Mouse (Mus musculus): Measurements from ENCODE around the gene Patz1. TPM values are rescaled to one million over a fixed set of nuclear protein-coding genes. Genes with fewer than 3 reads are reported as not detected.

The Patz1 gene
- polyA plus RNA-seq (2014; fragmentation: Nextera tagmentation; extraction: Ambion mirVana): 61.7 and 62.0 TPM in 2 replicates

DNA sequence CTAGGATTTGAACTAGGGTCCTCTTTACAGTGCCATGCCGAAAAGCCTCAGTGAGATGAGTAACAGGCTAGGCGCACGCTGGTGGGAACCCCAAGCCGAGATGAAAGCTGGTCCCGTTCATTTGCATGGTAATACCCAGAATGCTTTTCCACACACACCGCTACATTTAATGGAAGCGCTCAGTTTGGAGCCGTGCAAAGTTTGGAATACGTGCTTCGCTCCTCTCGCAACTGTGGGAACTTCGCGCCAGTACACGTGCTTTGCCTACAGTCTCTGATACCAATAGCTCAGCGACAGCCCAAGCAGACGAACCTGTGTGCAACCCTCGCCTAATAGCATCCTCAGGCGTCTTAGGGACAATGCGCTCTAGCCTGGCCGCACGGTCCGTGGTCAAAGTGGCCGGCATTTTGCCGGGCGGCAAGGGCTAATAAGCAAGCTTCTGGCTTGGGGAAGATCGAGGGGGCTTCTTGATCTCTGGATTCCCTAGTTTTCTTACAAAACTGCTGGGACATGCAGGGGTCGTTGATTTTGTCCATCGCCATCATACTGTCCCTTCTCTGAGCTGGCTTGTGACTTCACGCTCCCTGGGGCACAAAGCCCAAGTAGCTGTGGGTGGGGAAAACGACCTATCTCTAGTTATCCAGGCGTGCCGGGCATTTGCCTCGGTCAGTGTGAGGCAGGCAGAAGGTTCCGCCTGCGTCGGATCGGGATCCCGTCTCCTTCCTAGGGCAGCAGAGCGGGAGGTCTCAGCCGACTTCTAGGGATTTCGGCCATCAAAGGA, at the start of gene Patz1:
TSS of gene Patz1 (plus strand) at position 354 of the 781 bp plus-strand sequence.
- Histone ChIP-seq H3K36me3 (ENCODE audit: control insufficient read depth, insufficient read depth, low read length) (peaks cover 7% of the 10 kb centered on the region), H3K9ac (ENCODE audit: low read length) (peak within 1 kb of the TSS; percentile 97), H3K27me3 (replicated peaks; ENCODE audit: control insufficient read depth, insufficient read depth, low read length) (no peaks in the 10 kb centered on the region), H3K27ac (ENCODE audit: low read depth, low read length) (peak within 1 kb of the TSS; percentile 100), H3K4me1 (ENCODE audit: control insufficient read depth, insufficient read depth, low read length) (peaks cover 17% of the 10 kb centered on the region), H3K4me3 (ENCODE audit: low read depth, low read length) (peak within 1 kb of the TSS; percentile 85), H3K4me2 (ENCODE audit: low read length) (peak within 1 kb of the TSS; percentile 99), H3K9me3 (replicated peaks; ENCODE audit: control insufficient read depth, low read length) (no peaks in the 10 kb centered on the region)
- WGBS: under 1% methylated on average over 41 of the region's 41 CpGs
- DNase-seq (ENCODE audit: low spot score): peak; percentile 83
- ATAC-seq: peak; percentile 2; the same call in 1 of the 2 replicates

GRCm38 (mm10) chr11:3242395-3242794, 46.3 kb upstream of the Patz1 start:
- H3K4me3 ChIP-seq (ENCODE audit: low read depth, low read length): no peak overlapping the region
- no peak overlapping the region for H3K9ac ChIP-seq (ENCODE audit: low read length)
- H3K27ac ChIP-seq (ENCODE audit: low read depth, low read length): no peak overlapping the region
- no peaks in the 10 kb centered on the region for H3K27me3 ChIP-seq (replicated peaks; ENCODE audit: control insufficient read depth, insufficient read depth, low read length)
- ATAC-seq: no peak
- DNase-seq (ENCODE audit: low spot score): no peak
- no peaks in the 10 kb centered on the region for H3K4me1 ChIP-seq (ENCODE audit: control insufficient read depth, insufficient read depth, low read length)
- no peak overlapping the region for H3K4me2 ChIP-seq (ENCODE audit: low read length)
- H3K36me3 ChIP-seq (ENCODE audit: control insufficient read depth, insufficient read depth, low read length): peaks cover 90% of the 10 kb centered on the region
- 94% methylated on average over 7 of the region's 7 CpGs for WGBS
- H3K9me3 ChIP-seq (replicated peaks; ENCODE audit: control insufficient read depth, low read length): no peaks in the 10 kb centered on the region

DNA sequence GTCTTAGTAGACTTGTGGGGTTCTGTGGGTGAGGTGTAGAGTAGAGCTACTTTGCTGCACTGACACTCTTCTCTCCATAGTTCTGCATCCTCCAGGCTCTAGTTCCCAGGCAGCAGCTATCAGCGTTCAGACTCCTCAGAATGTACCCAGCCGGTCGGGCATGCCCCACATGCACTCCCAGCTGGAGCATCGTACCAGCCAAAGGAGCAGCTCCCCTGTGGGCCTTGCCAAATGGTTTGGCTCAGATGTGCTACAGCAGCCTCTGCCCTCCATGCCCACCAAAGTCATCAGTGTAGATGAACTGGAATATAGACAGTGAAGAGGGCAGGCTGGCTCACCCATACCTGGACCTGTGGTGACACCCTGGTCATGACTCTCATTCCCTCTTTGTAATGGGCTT, 44.9 kb upstream of the Patz1 start:
- H3K36me3 ChIP-seq (ENCODE audit: control insufficient read depth, insufficient read depth, low read length): peaks cover 90% of the 10 kb centered on the region
- no peak for DNase-seq (ENCODE audit: low spot score)
- H3K4me1 ChIP-seq (ENCODE audit: control insufficient read depth, insufficient read depth, low read length): no peaks in the 10 kb centered on the region
- no peak overlapping the region for H3K4me2 ChIP-seq (ENCODE audit: low read length)
- H3K4me3 ChIP-seq (ENCODE audit: low read depth, low read length): no peak overlapping the region
- 82% methylated on average over 4 of the region's 4 CpGs for WGBS
- no peaks in the 10 kb centered on the region for H3K9me3 ChIP-seq (replicated peaks; ENCODE audit: control insufficient read depth, low read length)
- H3K27ac ChIP-seq (ENCODE audit: low read depth, low read length): no peak overlapping the region
- no peak overlapping the region for H3K9ac ChIP-seq (ENCODE audit: low read length)
- no peaks in the 10 kb centered on the region for H3K27me3 ChIP-seq (replicated peaks; ENCODE audit: control insufficient read depth, insufficient read depth, low read length)
- no peak for ATAC-seq

DNA sequence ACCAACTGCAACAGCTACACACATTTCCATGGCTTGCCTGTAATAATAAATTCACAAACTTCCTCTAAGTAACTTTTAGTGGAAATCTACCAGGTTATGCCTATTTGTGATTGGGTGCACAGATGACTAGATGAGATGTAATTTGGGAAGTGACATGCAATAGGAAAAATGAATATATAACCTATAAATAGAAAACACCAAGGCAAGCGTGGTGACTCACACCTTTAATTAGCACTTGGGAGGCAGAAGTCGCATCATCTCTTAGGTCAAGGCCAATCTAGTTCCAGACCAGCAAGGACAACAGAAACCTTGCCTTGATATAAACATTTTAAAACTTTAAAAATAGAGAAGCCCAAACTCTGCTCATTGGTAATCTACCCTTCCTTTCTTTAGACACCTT, 41.3 kb upstream of the Patz1 start:
- H3K9ac ChIP-seq (ENCODE audit: low read length): no peak overlapping the region
- H3K27me3 ChIP-seq (replicated peaks; ENCODE audit: control insufficient read depth, insufficient read depth, low read length): no peaks in the 10 kb centered on the region
- DNase-seq (ENCODE audit: low spot score): no peak
- WGBS: 95% methylated on average over 2 of the region's 2 CpGs
- no peaks in the 10 kb centered on the region for H3K4me1 ChIP-seq (ENCODE audit: control insufficient read depth, insufficient read depth, low read length)
- no peak overlapping the region for H3K4me3 ChIP-seq (ENCODE audit: low read depth, low read length)
- ATAC-seq: no peak
- H3K4me2 ChIP-seq (ENCODE audit: low read length): no peak overlapping the region
- H3K36me3 ChIP-seq (ENCODE audit: control insufficient read depth, insufficient read depth, low read length): peaks cover 91% of the 10 kb centered on the region
- H3K9me3 ChIP-seq (replicated peaks; ENCODE audit: control insufficient read depth, low read length): no peaks in the 10 kb centered on the region
- H3K27ac ChIP-seq (ENCODE audit: low read depth, low read length): no peak overlapping the region

DNA sequence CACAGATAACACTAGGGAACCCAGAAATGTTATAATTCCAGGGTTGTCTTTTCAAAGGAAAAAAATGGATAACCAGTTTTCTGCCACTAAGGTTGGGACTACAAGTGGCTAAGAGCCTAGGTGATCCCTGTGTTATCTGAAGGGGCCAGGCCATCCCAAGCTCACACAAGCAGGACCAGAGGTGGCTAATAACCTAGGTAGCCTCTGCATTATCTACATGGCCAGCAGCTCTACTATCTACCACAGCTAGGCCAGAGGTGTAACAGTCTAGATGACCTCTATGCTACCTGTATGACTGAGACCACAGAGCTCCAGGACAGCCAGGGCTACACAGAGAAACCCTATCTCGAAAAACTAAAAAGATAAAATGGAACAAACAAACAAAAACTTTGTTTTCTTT, 29.1 kb upstream of the Patz1 start:
- Histone ChIP-seq H3K9me3 (replicated peaks; ENCODE audit: control insufficient read depth, low read length) (no peaks in the 10 kb centered on the region), H3K4me3 (ENCODE audit: low read depth, low read length) (no peak overlapping the region), H3K27me3 (replicated peaks; ENCODE audit: control insufficient read depth, insufficient read depth, low read length) (no peaks in the 10 kb centered on the region), H3K4me2 (ENCODE audit: low read length) (no peak overlapping the region), H3K9ac (ENCODE audit: low read length) (no peak overlapping the region), H3K36me3 (ENCODE audit: control insufficient read depth, insufficient read depth, low read length) (peaks cover 83% of the 10 kb centered on the region), H3K4me1 (ENCODE audit: control insufficient read depth, insufficient read depth, low read length) (no peaks in the 10 kb centered on the region; the same call in 1 of the 2 replicates), H3K27ac (ENCODE audit: low read depth, low read length) (no peak overlapping the region)
- ATAC-seq (no peak), DNase-seq (ENCODE audit: low spot score) (no peak)
- WGBS: 94% methylated on average over 1 of the region's 1 CpGs

DNA sequence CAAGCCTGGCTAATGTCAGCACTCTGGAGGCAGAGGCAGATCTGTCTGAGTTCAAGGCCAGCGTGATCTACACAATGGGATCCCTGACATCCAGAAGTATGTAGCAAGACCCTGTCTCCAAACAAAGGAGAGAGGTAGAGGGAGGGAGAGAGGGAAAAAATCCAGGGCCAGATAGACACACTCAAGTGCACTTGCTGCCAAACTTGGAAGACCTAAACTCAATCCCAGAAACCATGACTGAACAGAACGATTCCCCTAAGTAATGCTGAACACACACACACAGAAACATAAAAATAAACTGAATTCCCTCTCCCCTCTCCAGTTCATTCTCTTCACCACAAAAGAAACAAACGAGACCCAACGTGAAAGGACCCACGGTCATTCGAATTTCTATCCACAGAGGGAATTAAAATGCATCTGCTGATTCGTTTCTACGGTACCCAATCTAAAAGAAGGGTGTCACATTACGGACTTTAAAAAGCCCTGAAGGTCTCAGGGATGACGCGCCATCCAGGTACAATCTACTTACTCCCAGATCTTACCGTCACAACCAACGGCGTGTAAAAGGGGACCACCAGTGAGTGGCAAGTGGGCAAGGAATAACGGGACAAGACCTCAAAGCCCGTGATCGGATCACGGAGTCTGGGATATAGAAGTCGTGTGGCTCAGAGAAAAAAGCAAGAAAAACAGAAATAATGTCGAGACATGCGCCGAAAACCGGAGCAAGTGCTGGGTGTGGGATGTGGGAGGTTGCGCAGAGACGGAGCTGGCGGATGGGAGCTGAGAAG, 23.2 kb upstream of the Patz1 start:
- ATAC-seq: peak; percentile 11

DNA sequence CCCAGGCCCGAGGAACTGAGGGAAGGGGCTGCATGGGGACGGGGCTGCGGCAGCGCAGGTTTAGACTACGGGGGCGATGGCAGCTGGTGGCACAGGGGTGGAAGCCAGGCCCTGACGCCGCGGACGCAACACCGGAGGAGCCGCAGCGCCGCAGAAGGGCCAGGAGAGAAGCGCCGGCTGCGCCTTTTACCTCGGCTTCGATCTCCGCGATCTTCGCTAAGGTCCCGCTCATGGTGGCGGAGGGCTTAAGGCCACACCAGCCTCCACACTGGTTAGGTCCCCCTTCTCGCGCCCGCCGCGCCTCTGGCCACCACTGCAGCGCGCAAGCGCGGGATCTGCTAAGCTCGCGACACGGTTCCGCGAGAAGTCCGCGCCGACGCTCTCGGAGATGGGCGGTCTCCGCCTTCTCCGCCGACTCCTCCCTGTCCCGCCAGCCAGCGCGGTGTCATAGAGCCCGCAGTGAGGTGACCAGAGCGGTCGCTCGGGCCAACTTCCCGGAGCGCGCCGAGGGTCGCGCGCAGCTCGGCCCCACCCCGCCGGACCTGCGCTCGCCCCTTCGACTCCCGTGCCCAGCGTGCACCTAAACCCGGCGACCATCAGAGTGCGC, 22.5 kb upstream of the Patz1 start, which contains the start of gene Drg1:
TSS of gene Drg1 (minus strand) at position 337 of the 607 bp plus-strand sequence.
- Histone ChIP-seq H3K4me3 (ENCODE audit: low read depth, low read length) (peak within 1 kb of the TSS; percentile 93), H3K4me2 (ENCODE audit: low read length) (peak within 1 kb of the TSS; percentile 83), H3K4me1 (ENCODE audit: control insufficient read depth, insufficient read depth, low read length) (peaks cover 8% of the 10 kb centered on the region), H3K9me3 (replicated peaks; ENCODE audit: control insufficient read depth, low read length) (no peaks in the 10 kb centered on the region), H3K36me3 (ENCODE audit: control insufficient read depth, insufficient read depth, low read length) (peaks cover 26% of the 10 kb centered on the region), H3K27me3 (replicated peaks; ENCODE audit: control insufficient read depth, insufficient read depth, low read length) (no peaks in the 10 kb centered on the region), H3K27ac (ENCODE audit: low read depth, low read length) (peak within 1 kb of the TSS; percentile 92), H3K9ac (ENCODE audit: low read length) (peak within 1 kb of the TSS; percentile 99)
- under 1% methylated on average over 66 of the region's 72 CpGs for WGBS
- DNase-seq (ENCODE audit: low spot score): peak; percentile 98
- ATAC-seq: peak; percentile 99

More for the DNA sequence above, 23.2 kb upstream of the Patz1 start:
- Histone ChIP-seq H3K4me3 (ENCODE audit: low read depth, low read length) (peak overlapping the region; percentile 93), H3K27ac (ENCODE audit: low read depth, low read length) (peak overlapping the region; percentile 92), H3K9me3 (replicated peaks; ENCODE audit: control insufficient read depth, low read length) (no peaks in the 10 kb centered on the region), H3K4me2 (ENCODE audit: low read length) (peak overlapping the region; percentile 83), H3K9ac (ENCODE audit: low read length) (peak overlapping the region; percentile 99), H3K27me3 (replicated peaks; ENCODE audit: control insufficient read depth, insufficient read depth, low read length) (no peaks in the 10 kb centered on the region), H3K36me3 (ENCODE audit: control insufficient read depth, insufficient read depth, low read length) (peaks cover 31% of the 10 kb centered on the region), H3K4me1 (ENCODE audit: control insufficient read depth, insufficient read depth, low read length) (peaks cover 8% of the 10 kb centered on the region)
- peak; percentile 31 for DNase-seq (ENCODE audit: low spot score)
- WGBS: under 1% methylated on average over 26 of the region's 26 CpGs

DNA sequence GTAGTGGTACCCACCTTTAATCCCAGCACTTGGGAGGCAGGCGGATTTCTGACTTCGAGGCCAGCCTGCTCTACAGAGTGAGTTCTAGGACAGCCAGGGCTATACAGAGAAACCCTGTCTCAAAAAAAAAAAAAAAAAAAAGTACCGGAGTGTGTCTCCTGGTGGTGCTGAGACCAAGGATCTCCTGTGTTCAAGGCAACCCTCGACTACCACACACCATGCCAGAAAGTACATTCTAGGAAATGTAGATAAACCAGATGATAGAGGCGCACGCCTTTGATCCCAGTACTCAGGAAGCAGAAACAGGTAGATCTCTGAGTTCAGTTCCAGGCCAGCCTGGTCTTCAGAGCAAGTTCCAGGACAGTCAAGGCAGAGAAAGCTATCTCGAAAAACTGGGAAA, 21.5 kb upstream of the Patz1 start:
- peak overlapping the region; percentile 93 for H3K4me3 ChIP-seq (ENCODE audit: low read depth, low read length)
- H3K4me1 ChIP-seq (ENCODE audit: control insufficient read depth, insufficient read depth, low read length): peaks cover 8% of the 10 kb centered on the region
- peak overlapping the region; percentile 83 for H3K4me2 ChIP-seq (ENCODE audit: low read length)
- DNase-seq (ENCODE audit: low spot score) (no peak), ATAC-seq (no peak)
- H3K9me3 ChIP-seq (replicated peaks; ENCODE audit: control insufficient read depth, low read length): no peaks in the 10 kb centered on the region
- no peaks in the 10 kb centered on the region for H3K27me3 ChIP-seq (replicated peaks; ENCODE audit: control insufficient read depth, insufficient read depth, low read length)
- H3K36me3 ChIP-seq (ENCODE audit: control insufficient read depth, insufficient read depth, low read length): peaks cover 17% of the 10 kb centered on the region
- H3K27ac ChIP-seq (ENCODE audit: low read depth, low read length): no peak overlapping the region; the same call in 1 of the 2 replicates
- 54% methylated on average over 7 of the region's 7 CpGs for WGBS
- peak overlapping the region; percentile 99 for H3K9ac ChIP-seq (ENCODE audit: low read length)

Data from forebrain, embryonic 14.5 days (tissue).